Mouse (Mus musculus) cerebellum, adult 2 months (tissue): ENCODE measurements around the gene Ppm1m. TPM values are rescaled to one million over a fixed set of nuclear protein-coding genes. Genes with fewer than 3 reads are reported as not detected.

Source experiments
- DNase-seq, 2 experiments: peaks; one replicate each; pipeline ENCODE4 v3.0.0; 2021
- H3K27ac ChIP-seq: fragments of 200-500 bp; 2 replicates; pipeline ENCODE4 v1.5.1; 2012; ENCODE audit warnings: low read length, control low read depth, inconsistent platforms; ENCODE audit not compliant: insufficient read depth
- H3K27me3 ChIP-seq: fragments of 200-500 bp; 2 replicates; pipeline ENCODE4 v1.6.1; 2012; ENCODE audit warnings: inconsistent platforms, mild to moderate bottlenecking, low read length, moderate library complexity; ENCODE audit not compliant: control insufficient read depth, insufficient read depth
- H3K4me1 ChIP-seq: fragments of 200-500 bp; 2 replicates; pipeline ENCODE4 v1.6.1; 2011; ENCODE audit warnings: low read length; ENCODE audit not compliant: control insufficient read depth, insufficient read depth
- H3K4me3 ChIP-seq: fragments of 200-500 bp; replicated peaks from 2 replicates; pipeline ENCODE3; 2011; ENCODE audit warnings: mild to moderate bottlenecking, low read depth, low read length, control low read depth; ENCODE audit not compliant: insufficient read depth
- CTCF ChIP-seq: fragments of 200-500 bp; IDR thresholded peaks from 2 replicates; pipeline ENCODE4 v1.5.1; 2011; ENCODE audit warnings: low read depth, mild to moderate bottlenecking, control low read depth, low read length, moderate library complexity, borderline replicate concordance; ENCODE audit not compliant: insufficient read depth
- POLR2A ChIP-seq: fragments of 200-500 bp; IDR thresholded peaks from 2 replicates; pipeline ENCODE4 v1.6.1; 2011; ENCODE audit warnings: low read length, control low read depth, borderline replicate concordance; ENCODE audit not compliant: insufficient read depth
- WGBS: fragments of 180-500 bp; shearing (Covaris S2); methylation state at CpG from one replicate; pipeline ENCODE4 v1.1.7; 2018; 5-methylcytosine and 5-hydroxymethylcytosine counted together
- polyA plus RNA-seq: library from polyadenylated mRNA; depleted of rRNA; stranded (reverse); fragments of >200 nt; gene quantifications from 2 replicates; pipeline ENCODE4 v1.2.3, GENCODE M21; 2012

The Ppm1m gene
- polyA plus RNA-seq, 1 experiment, result 38.9 TPM

- no peak overlapping the region for H3K4me3 ChIP-seq
- WGBS, result 58% methylated on average over 6 of the region's 6 CpGs
- no peak overlapping the region for H3K27ac ChIP-seq
- no peak for DNase-seq
- H3K27me3 ChIP-seq, result no peaks in the 10 kb centered on the region
- TF ChIP-seq CTCF (no peak), POLR2A (no peak)
- H3K4me1 ChIP-seq, result peaks cover 15% of the 10 kb centered on the region
These were observed 21.7 kb downstream of the Ppm1m start for GRCm38 (mm10) chr9:106177799-106178198.

GRCm38 (mm10) chr9:106176769-106177168 is 22.8 kb downstream of the Ppm1m start:
- TF ChIP-seq POLR2A (no peak), CTCF (no peak)
- Histone ChIP-seq H3K27me3 (no peaks in the 10 kb centered on the region), H3K27ac (no peak overlapping the region), H3K4me3 (no peak overlapping the region), H3K4me1 (peaks cover 15% of the 10 kb centered on the region)
- 48% methylated on average over 5 of the region's 5 CpGs for WGBS
- DNase-seq, result no peak

GRCm38 (mm10) chr9:106175552-106176200 is 23.9 kb downstream of the Ppm1m start:
- 35% methylated on average over 3 of the region's 3 CpGs for WGBS
- Histone ChIP-seq H3K4me3 (no peak overlapping the region), H3K27ac (no peak overlapping the region), H3K4me1 (peaks cover 15% of the 10 kb centered on the region), H3K27me3 (no peaks in the 10 kb centered on the region)
- DNase-seq, result no peak
- TF ChIP-seq POLR2A, result no peak
- no peak for TF ChIP-seq CTCF

GRCm38 (mm10) chr9:106173363-106173762 is 26.2 kb downstream of the Ppm1m start:
- DNase-seq, result no peak
- TF ChIP-seq CTCF, result no peak
- TF ChIP-seq POLR2A, result no peak
- Histone ChIP-seq H3K4me3 (peak overlapping the region; percentile 33), H3K27me3 (no peaks in the 10 kb centered on the region), H3K4me1 (peaks cover 16% of the 10 kb centered on the region), H3K27ac (no peak overlapping the region)
- WGBS, result 12% methylated on average over 2 of the region's 2 CpGs

- WGBS, result 1% methylated on average over 3 of the region's 3 CpGs
- Histone ChIP-seq H3K4me1 (peaks cover 11% of the 10 kb centered on the region), H3K27me3 (no peaks in the 10 kb centered on the region), H3K27ac (no peak overlapping the region; the same call in 1 of the 2 replicates), H3K4me3 (peak overlapping the region; percentile 97)
- no peak for TF ChIP-seq POLR2A
- TF ChIP-seq CTCF, result no peak
- no peak for DNase-seq
These were observed 27.0 kb downstream of the Ppm1m start for GRCm38 (mm10) chr9:106172527-106172926.

GRCm38 (mm10) chr9:106171346-106172158 is 28.0 kb downstream of the Ppm1m start:
- under 1% methylated on average over 30 of the region's 30 CpGs for WGBS

GRCm38 (mm10) chr9:106170556-106171345 is 28.8 kb downstream of the Ppm1m start, which contains the start of gene Wdr82:
Gene Wdr82, plus strand, starts transcription at chr9:106170928.
- peak within 1 kb of the TSS; percentile 97 for H3K4me3 ChIP-seq
- WGBS, result under 1% methylated on average over 80 of the region's 81 CpGs
- peak; percentile 92 to 93 for DNase-seq
- H3K4me1 ChIP-seq, result peaks cover 11% of the 10 kb centered on the region
- no peaks in the 10 kb centered on the region for H3K27me3 ChIP-seq
- peak; percentile 79; the same call in 1 of the 2 replicates for TF ChIP-seq POLR2A
- TF ChIP-seq CTCF, result no peak
- peak within 1 kb of the TSS; percentile 95 for H3K27ac ChIP-seq

More at GRCm38 (mm10) chr9:106171346-106172158, 28.0 kb downstream of the Ppm1m start:
- H3K27me3 ChIP-seq, result no peaks in the 10 kb centered on the region
- peak overlapping the region; percentile 97 for H3K4me3 ChIP-seq
- peaks cover 11% of the 10 kb centered on the region for H3K4me1 ChIP-seq
- DNase-seq, result peak; percentile 89 to 90
- no peak for TF ChIP-seq CTCF
- peak; percentile 58; the same call in 1 of the 2 replicates for TF ChIP-seq POLR2A
- H3K27ac ChIP-seq, result peak overlapping the region; percentile 94
